Mouse (Mus musculus): ENCODE results near the gene Dlg2.

Gene Dlg2

DNA sequence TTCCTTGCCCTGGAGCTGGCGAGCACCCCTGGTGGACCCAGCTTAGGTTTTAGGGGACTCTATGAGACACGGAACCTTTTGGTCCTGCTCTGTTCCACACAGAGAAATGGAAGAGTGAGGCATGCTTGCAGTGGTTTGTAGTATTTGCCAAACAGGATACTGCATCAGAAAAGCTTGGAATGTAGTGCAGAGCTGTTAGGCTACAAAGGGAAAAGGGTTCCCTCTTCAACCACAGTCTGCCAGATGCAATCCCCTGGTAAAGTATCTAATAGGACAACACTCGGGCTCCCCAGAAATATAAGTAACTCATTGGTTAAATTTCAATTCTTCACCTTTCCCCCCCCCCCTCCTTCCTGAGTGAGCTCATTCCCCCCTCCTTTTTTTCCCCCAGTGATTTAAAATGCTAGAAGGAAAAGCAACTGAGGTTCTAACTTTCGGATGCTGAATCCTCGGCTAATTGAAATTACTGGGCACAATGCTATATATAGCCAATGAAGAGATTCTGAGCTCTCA, 613.9 kb downstream of the Dlg2 start:
- DNase-seq (ENCODE audit: low spot score), result no peak

DNA sequence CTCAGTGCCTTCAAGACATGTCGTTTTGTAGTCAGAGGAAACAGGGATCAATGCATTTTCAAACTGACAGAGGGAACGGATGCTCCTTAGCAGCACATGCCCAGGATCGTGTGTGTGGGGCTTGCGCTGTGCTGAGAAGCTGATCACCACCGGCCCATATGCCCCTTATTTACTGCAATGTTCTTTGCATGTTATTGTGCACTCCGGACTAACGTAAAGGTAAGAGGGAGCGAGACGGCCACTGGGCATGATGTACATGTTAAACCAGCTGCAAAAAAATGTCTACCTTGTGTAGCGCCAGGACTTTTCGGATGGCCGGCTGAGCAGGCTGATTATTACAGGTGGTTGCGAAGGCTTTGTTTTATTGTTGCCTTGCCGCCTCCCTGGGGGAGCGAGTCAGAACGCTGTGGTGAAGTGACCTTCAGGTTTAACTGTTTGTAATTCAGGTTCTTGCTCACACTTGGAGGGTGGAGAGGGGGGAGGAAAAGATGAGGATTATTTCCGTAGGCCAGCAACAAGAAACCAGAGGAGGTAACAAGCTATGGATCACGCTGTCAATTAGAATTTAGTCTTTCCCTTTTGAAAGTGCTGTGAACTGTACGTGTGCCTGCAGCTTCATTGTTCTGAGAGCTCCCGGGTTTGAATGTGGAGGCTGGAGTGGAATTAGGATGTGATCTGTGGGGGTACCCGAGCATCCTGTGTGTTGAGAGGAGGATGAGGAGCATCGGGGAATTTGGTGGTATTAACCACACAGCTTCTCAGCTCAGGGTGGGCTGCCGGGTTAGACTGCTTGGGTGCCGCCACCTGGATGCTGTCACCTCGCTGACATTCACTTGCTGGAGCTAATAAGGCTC, 614.6 kb downstream of the Dlg2 start:
- peak; percentile 35 for DNase-seq (ENCODE audit: low spot score)

DNA sequence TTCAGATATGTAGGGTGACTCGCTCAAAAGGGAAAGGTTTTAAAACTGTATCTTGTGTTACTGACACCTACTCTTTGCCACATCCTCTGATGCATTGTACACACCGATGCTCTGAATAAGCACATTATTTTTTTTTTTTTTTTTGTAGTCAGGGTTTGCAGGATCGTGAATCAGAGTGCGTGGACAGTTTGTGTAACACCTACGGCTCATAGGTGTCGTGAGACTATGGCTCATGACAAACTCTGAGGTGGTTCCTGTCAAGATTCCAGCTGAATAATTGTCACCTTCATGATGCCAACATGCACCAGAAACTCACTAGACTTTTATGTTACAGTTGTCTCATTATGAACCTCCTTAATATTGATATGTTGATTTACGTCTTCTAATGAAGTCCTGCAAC, 620.0 kb downstream of the Dlg2 start:
- no peak for DNase-seq (ENCODE audit: low spot score)

DNA sequence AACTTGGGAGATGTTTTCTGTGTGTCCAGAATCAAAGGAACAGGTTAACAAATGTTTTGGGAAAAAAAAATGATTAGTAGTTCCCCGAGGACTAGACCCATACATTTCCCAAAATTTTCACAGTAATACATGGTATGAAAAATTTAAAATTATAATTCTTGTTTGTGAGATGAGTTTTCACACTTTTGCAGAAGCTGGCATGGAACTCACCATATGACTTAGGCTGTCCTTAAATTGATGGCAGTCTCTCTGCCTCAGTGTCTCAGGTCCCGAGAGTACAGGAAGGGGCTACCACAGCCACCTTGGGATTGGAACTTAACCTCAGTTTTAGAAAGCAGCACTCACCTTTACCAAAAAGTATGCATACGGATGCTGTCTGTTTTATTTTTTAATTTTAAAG, 622.0 kb downstream of the Dlg2 start:
- DNase-seq (ENCODE audit: low spot score), result no peak

DNA sequence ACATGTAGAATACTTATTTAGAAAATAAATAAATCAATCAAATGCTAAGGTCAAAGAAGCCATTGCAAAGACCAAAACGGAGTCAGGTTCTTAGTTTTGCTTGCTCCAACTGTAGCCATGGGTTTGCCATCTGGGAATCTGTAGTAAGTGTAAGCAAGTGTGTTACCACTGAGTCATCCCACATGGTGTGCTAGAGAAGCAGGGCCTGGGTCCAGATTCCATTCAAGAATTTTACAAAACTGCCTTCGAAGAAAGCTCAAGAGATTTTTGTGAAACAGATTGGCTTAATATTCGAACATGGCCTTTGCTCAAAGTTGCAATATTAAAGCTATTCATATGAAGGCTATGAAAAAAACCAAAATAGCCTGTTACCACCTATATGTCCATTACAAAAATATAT, 633.1 kb downstream of the Dlg2 start:
- no peak for DNase-seq (ENCODE audit: low spot score)

DNA sequence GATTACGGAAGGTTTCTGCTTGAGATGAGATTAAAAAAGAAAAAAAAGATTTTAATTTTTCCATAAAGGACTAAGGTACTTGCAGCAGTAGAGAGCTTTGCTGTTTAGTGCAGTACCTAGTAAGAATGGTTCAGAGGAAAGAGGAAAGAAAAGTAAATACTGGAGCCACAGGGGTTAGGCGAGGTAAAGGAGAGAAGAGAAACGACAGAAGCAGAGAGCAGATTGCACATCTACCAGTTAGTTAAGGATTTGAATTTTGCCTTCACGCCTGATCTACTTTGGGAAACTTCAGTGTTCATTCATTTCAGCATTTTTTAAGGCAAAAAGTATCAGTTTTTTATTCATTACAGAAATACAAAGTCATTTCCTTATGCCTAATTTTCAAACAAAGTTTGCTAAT, 655.7 kb downstream of the Dlg2 start:
- DNase-seq (ENCODE audit: low spot score), result no peak

DNA sequence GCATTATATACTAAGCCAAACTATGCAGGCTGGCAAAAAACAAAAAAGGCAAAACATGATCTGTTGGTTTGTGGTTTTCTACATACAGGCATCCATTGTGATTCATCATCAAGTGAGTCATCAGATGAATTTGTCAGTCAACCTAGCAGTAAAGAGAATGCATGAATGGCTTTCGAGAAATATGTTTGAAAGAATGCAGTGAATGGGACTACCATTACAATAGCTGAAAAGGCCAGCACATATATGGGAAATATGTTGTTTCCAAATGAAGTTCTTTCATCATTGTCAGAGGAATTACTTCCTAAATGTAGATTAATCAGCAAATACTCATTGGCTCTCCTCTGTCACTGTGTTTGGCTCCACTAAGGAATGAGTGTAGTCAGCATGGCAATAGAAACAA, 677.6 kb downstream of the Dlg2 start:
- DNase-seq (ENCODE audit: low spot score), result no peak

DNA sequence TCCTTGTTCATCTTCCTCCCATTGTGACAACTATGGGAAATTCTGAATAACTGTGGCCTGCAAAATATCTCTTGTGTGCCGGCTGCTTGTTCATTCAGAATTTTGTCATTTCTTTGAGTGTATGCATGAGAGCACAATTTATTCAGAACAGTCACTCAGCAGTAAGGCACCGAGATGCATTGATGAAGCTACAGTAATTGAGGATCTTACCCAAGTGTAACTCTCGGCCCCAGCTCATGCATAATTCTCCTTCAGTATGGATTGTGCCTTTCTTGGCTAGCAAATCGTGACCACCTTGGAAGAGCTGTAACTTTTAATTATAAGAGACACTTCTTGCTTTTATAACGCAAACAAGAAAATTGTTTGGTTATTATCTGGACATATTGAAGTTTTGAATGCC, 682.7 kb downstream of the Dlg2 start:
- no peak for DNase-seq (ENCODE audit: low spot score)

DNA sequence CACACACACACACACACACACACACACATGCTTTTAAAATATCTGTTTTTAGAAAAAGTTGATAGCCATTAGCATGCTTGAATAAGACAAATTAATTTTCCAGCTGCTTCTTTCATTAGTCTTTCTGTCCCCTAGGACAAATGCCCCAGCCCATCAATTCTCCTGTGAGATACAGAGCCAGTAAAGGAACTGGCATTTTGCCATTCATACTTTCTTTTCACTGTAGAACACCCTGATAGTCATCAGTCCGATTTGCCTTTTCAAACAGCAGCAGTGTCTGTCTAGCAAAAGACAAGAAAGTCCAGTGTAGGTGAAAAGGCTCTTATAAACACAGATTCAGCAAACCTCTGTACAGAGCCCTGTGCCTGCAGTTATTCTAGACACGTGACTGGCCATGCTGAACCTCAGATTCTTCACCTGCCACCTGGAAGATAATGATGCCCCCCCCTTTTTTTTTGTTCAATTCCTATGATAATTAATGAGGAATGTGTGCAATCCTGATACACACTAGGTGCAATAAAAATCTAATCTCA, 685.2 kb downstream of the Dlg2 start:
- no peak for DNase-seq (ENCODE audit: low spot score)

DNA sequence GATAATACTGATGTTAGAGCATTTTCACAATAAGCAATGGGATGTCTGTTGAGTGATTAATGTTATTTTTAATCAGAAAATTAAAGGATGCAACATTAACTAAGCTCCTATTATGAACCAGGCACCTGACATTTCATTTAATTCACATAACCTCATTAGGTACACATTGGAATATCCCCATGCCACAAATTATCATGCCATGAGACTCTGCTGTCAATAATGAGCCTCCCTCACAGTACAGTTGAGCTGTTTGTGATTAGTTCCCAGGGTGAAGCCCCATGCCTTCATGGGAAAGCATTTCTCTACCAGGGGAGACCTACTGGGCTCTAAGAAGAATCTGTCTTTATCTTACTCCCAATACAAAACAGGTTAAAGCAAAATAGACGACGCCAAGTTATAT, 697.1 kb downstream of the Dlg2 start:
- DNase-seq (ENCODE audit: low spot score), result no peak

DNA sequence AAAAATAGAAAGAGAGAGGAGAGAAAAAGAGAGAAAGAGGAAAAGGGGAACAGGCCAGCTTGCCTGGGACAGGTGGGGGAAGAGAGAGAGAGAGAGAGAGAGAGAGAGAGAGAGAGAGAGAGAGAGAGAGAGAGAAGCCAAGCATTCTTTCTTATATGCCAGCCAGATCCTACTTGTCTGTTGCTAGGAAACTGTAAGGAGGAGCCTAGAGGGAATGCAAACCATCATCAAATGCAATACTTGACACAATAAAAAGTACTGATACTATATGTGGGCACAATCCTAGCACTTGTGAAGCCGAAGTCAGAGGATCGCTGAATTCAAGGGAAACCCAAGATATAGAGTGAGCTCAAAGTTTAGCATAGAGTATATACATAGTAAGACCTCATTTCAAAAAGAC, 711.7 kb downstream of the Dlg2 start:
- DNase-seq (ENCODE audit: low spot score), result no peak

DNA sequence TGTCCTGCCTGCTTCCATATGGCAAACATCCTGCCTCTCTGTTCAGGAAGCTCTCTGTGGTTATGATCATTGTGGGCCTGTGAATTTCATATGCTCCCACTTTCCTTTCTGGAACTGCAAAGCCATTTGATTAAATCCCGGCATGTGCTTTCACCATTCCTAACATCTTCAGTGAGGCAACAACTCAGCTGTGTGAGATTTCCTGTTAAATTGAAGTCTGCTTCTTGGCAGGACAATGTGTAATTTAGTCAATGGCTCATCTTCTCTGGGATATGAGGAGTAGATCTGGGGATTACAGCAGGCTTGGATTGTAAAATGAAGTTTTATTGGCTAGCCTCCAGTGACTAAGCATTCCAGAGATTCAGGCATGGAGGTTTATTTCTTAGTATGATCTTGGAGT, 722.9 kb downstream of the Dlg2 start:
- DNase-seq (ENCODE audit: low spot score), result no peak

DNA sequence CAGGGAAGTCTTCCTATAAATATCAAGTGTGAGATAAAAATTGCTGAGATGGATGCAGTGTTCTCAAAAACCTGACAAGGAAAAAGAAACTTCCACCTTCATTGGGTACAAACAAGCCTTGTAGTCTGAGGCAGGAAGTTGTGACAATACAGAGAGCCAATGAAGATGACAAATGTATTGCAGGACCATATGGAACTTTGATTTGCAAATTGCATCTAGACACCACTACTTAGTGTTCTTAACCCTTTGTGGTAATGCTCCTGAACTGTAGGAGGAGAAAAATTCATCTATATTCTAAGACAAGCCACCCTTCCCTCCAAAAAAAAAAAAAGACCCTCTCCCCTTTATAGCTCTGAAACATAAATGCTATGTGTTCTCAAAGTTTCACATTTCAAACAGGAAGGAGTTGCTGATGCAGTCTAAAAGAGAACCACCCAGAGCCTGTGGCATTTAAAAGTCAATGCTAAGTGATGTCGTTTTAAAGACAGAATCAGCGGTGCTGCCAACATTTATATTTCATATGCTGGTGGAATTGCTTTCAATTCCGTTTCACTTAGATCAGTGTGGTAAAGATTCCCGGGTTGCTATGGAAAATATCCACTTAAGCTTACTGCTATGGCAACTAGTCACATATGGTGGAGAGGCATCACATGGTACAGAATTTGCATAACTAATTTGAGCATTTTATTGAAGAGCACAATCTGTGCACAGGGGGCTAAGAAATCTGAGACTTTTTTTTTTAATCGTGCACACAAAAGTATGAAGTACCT, 731.8 kb downstream of the Dlg2 start:
- no peak for DNase-seq (ENCODE audit: low spot score)

DNA sequence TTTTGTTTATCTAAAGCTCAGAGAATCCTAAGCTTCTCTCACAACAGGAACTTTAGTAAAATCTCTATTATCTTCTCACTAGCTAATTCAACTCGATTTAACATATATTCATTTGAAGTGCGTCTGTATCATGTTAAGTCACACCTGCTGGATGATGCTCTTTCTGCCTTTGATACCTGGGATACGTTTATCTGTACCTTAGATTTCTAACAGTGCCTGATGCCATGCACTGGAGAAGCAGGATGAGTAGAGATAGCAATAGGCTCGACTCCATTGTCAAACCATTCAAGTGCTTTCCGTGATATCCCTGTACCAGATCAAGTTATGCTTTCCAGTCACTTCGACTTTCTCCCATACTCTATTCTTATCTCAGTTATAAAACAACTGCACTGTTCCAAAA, 732.5 kb downstream of the Dlg2 start:
- DNase-seq (ENCODE audit: low spot score), result no peak

DNA sequence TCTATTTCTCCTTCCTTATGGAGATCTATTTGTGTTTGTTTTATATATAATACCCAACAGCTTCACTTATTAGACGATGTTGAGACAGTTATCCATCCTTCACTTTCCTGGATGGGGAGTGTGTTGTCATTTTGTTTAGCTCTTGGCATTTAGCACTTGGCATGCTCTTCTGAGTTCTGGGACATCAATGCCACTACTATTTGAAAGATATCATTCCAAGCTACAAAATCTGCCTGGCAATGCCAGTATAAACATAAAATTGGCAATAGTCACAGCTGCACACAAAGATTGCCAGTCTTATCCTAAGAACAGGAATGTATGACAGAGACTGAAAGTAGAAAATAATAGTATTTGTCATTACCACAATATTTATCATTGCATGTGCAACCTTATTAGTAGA, 735.8 kb downstream of the Dlg2 start:
- no peak for DNase-seq (ENCODE audit: low spot score)

DNA sequence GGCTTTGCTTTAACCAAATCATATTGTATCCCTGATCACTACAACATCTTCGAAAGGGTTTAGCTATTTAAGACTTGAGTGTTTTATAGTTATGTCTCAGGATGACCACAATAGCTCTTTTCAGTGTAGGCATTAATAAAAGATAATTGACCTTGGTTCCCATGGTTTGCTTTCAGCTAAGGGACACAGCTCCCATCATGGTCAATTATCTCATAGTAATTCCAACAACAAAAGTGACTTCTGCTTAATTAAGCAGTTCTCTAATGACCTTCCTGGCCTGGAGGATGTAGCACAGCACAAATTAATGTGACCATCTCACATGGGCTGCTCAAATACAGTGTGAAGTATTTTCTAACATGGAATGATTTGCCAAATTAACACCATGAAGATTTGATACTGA, 738.4 kb downstream of the Dlg2 start:
- no peak for DNase-seq (ENCODE audit: low spot score)

DNA sequence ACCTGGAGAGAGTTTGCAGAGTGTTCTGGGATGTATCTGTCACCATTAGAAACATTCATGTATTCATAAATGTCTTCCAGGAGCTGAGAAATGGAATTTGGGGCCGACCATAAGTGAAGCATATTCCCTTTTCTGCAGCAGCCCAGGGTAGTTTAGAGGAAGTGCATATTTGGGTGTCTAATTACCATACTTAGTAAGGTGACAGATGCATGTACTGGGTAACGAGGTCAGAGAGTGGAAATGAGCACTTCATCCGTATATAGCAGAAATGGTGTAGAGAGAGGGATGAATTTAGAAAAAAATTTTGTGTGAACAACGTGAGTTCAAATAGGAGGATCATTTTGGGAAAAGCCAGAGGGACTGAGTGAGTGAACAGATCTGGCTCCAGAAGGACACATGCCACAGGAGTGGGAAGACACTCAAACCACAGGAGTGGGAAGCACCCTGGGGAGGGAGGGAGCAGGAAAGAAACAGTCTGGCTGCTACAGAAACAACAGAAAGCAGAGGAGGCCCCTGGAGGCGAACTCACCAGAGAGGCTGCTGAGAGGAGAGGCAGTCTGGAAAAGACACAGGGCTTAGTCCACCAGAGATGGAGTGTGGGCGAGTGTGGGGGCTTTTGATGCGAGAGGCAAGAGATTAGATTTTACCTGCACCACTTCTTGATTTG, 742.0 kb downstream of the Dlg2 start:
- DNase-seq (ENCODE audit: low spot score), result no peak

DNA sequence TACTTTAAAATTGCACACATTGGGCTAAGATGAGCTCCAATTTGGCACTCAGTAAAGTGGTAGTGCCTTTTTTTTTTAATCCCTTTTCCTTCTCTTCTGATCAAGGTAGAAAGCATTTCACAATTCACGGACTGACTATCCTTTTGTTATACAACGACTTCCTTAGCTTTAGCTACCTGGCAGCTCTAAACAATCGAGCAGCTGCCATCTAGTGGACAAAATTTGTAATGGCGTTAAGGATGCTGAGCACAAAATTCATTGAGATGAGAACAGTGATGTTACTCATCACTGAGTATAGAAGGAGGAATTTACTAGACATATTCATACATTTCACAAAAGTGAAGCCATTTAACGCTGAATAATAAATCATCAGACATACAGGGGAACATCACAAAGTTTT, 750.0 kb downstream of the Dlg2 start:
- peak; percentile 91 for DNase-seq (ENCODE audit: low spot score)

DNA sequence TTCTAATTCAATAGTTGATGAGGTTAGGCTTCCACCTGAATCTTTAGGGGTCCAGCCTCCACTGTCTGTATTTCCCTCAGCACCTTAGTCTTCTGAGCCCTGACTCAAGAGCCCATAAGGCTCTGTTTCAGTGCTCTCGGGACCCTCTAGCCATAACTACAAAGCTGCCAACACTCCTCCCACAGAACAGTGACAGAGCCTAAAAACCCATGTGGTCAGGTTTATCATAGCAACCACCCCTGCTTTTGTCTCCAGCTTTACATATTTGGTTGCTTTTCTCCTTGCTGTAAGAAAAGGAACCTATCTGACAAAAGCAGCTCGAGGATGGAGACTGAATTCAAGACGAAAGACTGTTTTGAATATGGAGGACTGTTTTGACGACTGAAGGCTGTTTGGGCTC, 765.2 kb downstream of the Dlg2 start:
- DNase-seq (ENCODE audit: low spot score), result no peak

DNA sequence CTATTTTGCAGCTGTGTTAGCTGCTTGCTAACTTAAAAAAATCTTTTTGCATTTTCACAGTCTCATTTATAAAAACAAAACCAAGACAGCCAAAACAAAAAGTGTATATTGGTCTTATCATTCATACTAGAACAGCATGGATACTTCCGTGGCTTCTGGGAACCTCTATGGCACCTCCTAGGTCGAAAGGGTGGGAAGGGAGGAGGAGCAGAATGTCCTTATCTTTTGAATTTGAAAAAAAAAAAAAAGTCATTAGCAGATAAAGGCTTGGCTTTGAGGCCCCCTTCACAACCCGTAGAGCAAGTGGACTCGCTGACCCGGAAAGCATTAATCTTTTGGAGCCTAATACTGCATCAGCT, 785.2 kb downstream of the Dlg2 start:
- no peak for DNase-seq (ENCODE audit: low spot score)

DNA sequence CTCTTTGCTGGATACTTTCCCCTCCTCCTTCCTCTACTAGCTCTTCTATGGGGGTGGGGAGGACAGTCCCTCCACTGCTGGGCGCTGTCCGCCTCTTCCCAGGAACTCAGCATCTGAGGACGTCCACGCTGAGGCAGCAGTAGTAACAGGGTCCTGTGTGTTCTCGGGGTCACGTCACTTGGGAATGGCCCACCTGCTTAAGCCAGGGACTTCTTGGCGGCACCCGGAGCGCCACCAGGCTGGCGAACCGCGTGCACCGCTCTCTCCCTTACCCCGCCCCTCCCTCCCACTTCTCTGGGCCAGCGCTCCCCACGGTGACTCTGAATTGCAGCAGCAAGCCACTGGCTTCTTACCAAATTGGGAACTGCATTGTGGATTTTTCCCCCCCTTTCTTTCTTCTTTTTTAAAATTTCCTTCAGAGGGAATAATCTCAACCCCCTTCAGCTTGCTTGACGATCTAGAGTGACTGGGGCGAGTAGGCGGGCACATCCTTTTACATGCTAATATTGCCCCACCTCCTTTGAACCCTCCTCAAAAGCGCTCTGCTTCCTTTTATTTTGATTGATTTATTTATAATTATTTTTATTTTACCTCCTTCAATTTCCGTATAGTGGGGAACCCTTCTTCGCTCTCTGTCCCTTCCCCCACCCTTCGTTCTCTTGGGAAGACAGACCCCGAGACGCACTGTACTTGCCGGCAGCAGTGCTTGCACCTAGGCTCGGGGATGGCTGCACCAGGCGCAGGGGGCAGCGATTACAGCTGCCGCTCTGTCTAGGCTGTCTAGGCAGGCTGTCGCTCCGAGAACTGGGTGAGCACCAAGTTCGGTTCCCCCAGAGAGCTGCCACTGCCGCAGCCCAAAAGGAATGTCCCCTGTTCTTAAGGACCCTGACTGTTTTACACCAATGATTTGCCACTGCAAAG, 785.8 kb downstream of the Dlg2 start:
- peak; percentile 76 for DNase-seq (ENCODE audit: low spot score)

DNA sequence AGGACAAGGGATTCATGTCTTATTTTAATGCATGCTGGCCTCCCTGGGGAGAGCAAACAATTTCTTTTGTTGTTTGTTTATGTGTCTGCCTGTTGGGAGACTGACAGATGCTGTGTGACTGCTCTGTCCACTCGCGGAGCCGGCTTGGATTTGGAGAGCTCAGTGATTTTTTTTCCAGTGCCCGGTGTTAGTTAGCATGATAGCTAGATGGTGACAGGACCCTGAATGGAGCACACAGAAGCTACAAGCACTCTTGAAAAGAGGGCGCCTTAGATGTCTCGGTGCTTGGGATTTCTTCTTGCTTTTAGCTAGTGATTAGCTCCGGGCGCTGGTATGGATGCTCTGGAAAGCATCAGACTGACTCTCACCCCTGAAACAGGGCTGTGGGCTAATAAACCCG, 786.5 kb downstream of the Dlg2 start:
- peak; percentile 24 for DNase-seq (ENCODE audit: low spot score)

Data from embryo, embryonic 10.5 days (tissue).